Mouse (Mus musculus): ENCODE data around the gene Col25a1.

DNA sequence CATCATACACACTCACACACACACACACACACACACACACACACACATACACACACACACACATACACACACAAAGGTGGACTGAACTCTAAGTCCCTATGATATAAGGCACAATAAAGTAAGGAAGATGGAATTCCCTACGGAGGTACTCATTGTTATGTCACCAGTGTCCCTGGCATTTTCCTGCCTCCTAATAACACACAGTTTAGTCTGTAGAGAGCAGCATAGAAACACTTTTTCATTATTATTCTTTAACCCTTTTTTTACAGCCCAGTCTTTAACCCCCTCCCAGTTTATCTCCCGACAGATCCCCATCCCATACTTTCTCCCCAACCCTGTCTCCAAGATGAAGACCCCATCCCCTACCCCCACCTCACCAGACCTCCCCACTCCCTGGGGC lies 450.3 kb downstream of the Col25a1 start:
- TF ChIP-seq E2F4 (IDR thresholded peaks at IDR 0.05; ENCODE audit: insufficient read depth) (no peak), POLR2A (IDR thresholded peaks at IDR 0.05; ENCODE audit: insufficient read length, low read depth) (no peak)
